Mouse (Mus musculus): Measurements from ENCODE around the gene Adamts14. TPM values are rescaled to one million over a fixed set of nuclear protein-coding genes. Genes with fewer than 3 reads are reported as not detected.
A peak's percentile ranks its signal among the peaks of the same experiment; 100 is the strongest.

Gene Adamts14
- polyA plus RNA-seq, 1 experiment from 2014 or later: 2.0 TPM

- Histone ChIP-seq H3K36me3 (ENCODE audit: insufficient read depth, low read length) (no peaks in the 10 kb centered on the region), H3K9me3 (ENCODE audit: low read length) (no peaks in the 10 kb centered on the region), H3K27ac (ENCODE audit: low read length) (no peak overlapping the region), H3K4me1 (ENCODE audit: insufficient read depth, low read length) (no peaks in the 10 kb centered on the region), H3K9ac (replicated peaks; ENCODE audit: low read length) (no peak overlapping the region), H3K27me3 (ENCODE audit: insufficient read depth, low read length) (no peaks in the 10 kb centered on the region), H3K4me2 (replicated peaks; ENCODE audit: low read depth, low read length) (no peak overlapping the region), H3K4me3 (ENCODE audit: low read length) (no peak overlapping the region)
- WGBS: 63% methylated on average over 7 of the region's 7 CpGs
- no peak for ATAC-seq (ENCODE audit: low FRiP score, low TSS enrichment)
Measured at GRCm38 (mm10) chr10:61160089-61160488, 113.1 kb downstream of the Adamts14 start.

- 0 out of 2 replicates have a peak, but pooled peaks have one; percentile 23 for ATAC-seq (ENCODE audit: low FRiP score, low TSS enrichment)
- H3K4me3 ChIP-seq (ENCODE audit: low read length): no peak overlapping the region
- H3K4me2 ChIP-seq (replicated peaks; ENCODE audit: low read depth, low read length): no peak overlapping the region
- 23% methylated on average over 3 of the region's 3 CpGs for WGBS
- H3K36me3 ChIP-seq (ENCODE audit: insufficient read depth, low read length): no peaks in the 10 kb centered on the region
- H3K27ac ChIP-seq (ENCODE audit: low read length): no peak overlapping the region
- H3K4me1 ChIP-seq (ENCODE audit: insufficient read depth, low read length): no peaks in the 10 kb centered on the region
- no peaks in the 10 kb centered on the region for H3K9me3 ChIP-seq (ENCODE audit: low read length)
- H3K9ac ChIP-seq (replicated peaks; ENCODE audit: low read length): no peak overlapping the region
- no peaks in the 10 kb centered on the region for H3K27me3 ChIP-seq (ENCODE audit: insufficient read depth, low read length)
Measured at GRCm38 (mm10) chr10:61158594-61158993, 114.6 kb downstream of the Adamts14 start.

GRCm38 (mm10) chr10:61156453-61156852 is 116.8 kb downstream of the Adamts14 start:
- WGBS: 92% methylated on average over 2 of the region's 2 CpGs

GRCm38 (mm10) chr10:61155611-61156010 is 117.6 kb downstream of the Adamts14 start:
- Histone ChIP-seq H3K9me3 (ENCODE audit: low read length) (no peaks in the 10 kb centered on the region), H3K27ac (ENCODE audit: low read length) (no peak overlapping the region), H3K36me3 (ENCODE audit: insufficient read depth, low read length) (no peaks in the 10 kb centered on the region), H3K27me3 (ENCODE audit: insufficient read depth, low read length) (no peaks in the 10 kb centered on the region), H3K4me1 (ENCODE audit: insufficient read depth, low read length) (no peaks in the 10 kb centered on the region), H3K9ac (replicated peaks; ENCODE audit: low read length) (no peak overlapping the region), H3K4me2 (replicated peaks; ENCODE audit: low read depth, low read length) (no peak overlapping the region), H3K4me3 (ENCODE audit: low read length) (no peak overlapping the region)
- 80% methylated on average over 3 of the region's 3 CpGs for WGBS
- ATAC-seq (ENCODE audit: low FRiP score, low TSS enrichment): no peak

More at GRCm38 (mm10) chr10:61156453-61156852, 116.8 kb downstream of the Adamts14 start:
- H3K9me3 ChIP-seq (ENCODE audit: low read length): no peaks in the 10 kb centered on the region
- H3K36me3 ChIP-seq (ENCODE audit: insufficient read depth, low read length): no peaks in the 10 kb centered on the region
- no peak overlapping the region for H3K4me2 ChIP-seq (replicated peaks; ENCODE audit: low read depth, low read length)
- H3K4me1 ChIP-seq (ENCODE audit: insufficient read depth, low read length): no peaks in the 10 kb centered on the region
- H3K4me3 ChIP-seq (ENCODE audit: low read length): no peak overlapping the region
- H3K9ac ChIP-seq (replicated peaks; ENCODE audit: low read length): no peak overlapping the region
- H3K27me3 ChIP-seq (ENCODE audit: insufficient read depth, low read length): no peaks in the 10 kb centered on the region
- ATAC-seq (ENCODE audit: low FRiP score, low TSS enrichment): no peak
- H3K27ac ChIP-seq (ENCODE audit: low read length): no peak overlapping the region

- H3K4me2 ChIP-seq (replicated peaks; ENCODE audit: low read depth, low read length): no peak overlapping the region
- no peak overlapping the region for H3K4me3 ChIP-seq (ENCODE audit: low read length)
Measured at GRCm38 (mm10) chr10:61152131-61152530, 121.1 kb downstream of the Adamts14 start.

GRCm38 (mm10) chr10:61150616-61151015 is 122.6 kb downstream of the Adamts14 start:
- no peak overlapping the region for H3K27ac ChIP-seq (ENCODE audit: low read length)
- H3K4me1 ChIP-seq (ENCODE audit: insufficient read depth, low read length): peaks cover 2% of the 10 kb centered on the region; the same call in 1 of the 2 replicates
- ATAC-seq (ENCODE audit: low FRiP score, low TSS enrichment): no peak
- no peaks in the 10 kb centered on the region for H3K9me3 ChIP-seq (ENCODE audit: low read length)
- H3K9ac ChIP-seq (replicated peaks; ENCODE audit: low read length): no peak overlapping the region
- H3K4me2 ChIP-seq (replicated peaks; ENCODE audit: low read depth, low read length): no peak overlapping the region
- no peak overlapping the region for H3K4me3 ChIP-seq (ENCODE audit: low read length)
- H3K27me3 ChIP-seq (ENCODE audit: insufficient read depth, low read length): no peaks in the 10 kb centered on the region
- 14% methylated on average over 6 of the region's 6 CpGs for WGBS
- no peaks in the 10 kb centered on the region for H3K36me3 ChIP-seq (ENCODE audit: insufficient read depth, low read length)

More at GRCm38 (mm10) chr10:61152131-61152530, 121.1 kb downstream of the Adamts14 start:
- Histone ChIP-seq H3K27me3 (ENCODE audit: insufficient read depth, low read length) (no peaks in the 10 kb centered on the region), H3K4me1 (ENCODE audit: insufficient read depth, low read length) (no peaks in the 10 kb centered on the region), H3K9me3 (ENCODE audit: low read length) (no peaks in the 10 kb centered on the region), H3K9ac (replicated peaks; ENCODE audit: low read length) (no peak overlapping the region), H3K27ac (ENCODE audit: low read length) (no peak overlapping the region), H3K36me3 (ENCODE audit: insufficient read depth, low read length) (no peaks in the 10 kb centered on the region)
- ATAC-seq (ENCODE audit: low FRiP score, low TSS enrichment): no peak

GRCm38 (mm10) chr10:61149476-61149875 is 123.8 kb downstream of the Adamts14 start:
- no peaks in the 10 kb centered on the region for H3K36me3 ChIP-seq (ENCODE audit: insufficient read depth, low read length)
- H3K27me3 ChIP-seq (ENCODE audit: insufficient read depth, low read length): no peaks in the 10 kb centered on the region
- 87% methylated on average over 3 of the region's 3 CpGs for WGBS
- no peak overlapping the region for H3K27ac ChIP-seq (ENCODE audit: low read length)
- H3K9ac ChIP-seq (replicated peaks; ENCODE audit: low read length): no peak overlapping the region
- no peak overlapping the region for H3K4me2 ChIP-seq (replicated peaks; ENCODE audit: low read depth, low read length)
- no peak overlapping the region for H3K4me3 ChIP-seq (ENCODE audit: low read length)
- no peak for ATAC-seq (ENCODE audit: low FRiP score, low TSS enrichment)
- H3K9me3 ChIP-seq (ENCODE audit: low read length): no peaks in the 10 kb centered on the region
- H3K4me1 ChIP-seq (ENCODE audit: insufficient read depth, low read length): peaks cover 6% of the 10 kb centered on the region; the same call in 1 of the 2 replicates

- H3K9ac ChIP-seq (replicated peaks; ENCODE audit: low read length): peak within 1 kb of the TSS; percentile 92
- H3K36me3 ChIP-seq (ENCODE audit: insufficient read depth, low read length): no peaks in the 10 kb centered on the region
- peaks cover 6% of the 10 kb centered on the region; the same call in 1 of the 2 replicates for H3K4me1 ChIP-seq (ENCODE audit: insufficient read depth, low read length)
- no peaks in the 10 kb centered on the region for H3K27me3 ChIP-seq (ENCODE audit: insufficient read depth, low read length)
- peak within 1 kb of the TSS; percentile 92 for H3K4me2 ChIP-seq (replicated peaks; ENCODE audit: low read depth, low read length)
- WGBS: under 1% methylated on average over 68 of the region's 82 CpGs
- peak within 1 kb of the TSS; percentile 87 for H3K4me3 ChIP-seq (ENCODE audit: low read length)
- peak; percentile 91 for ATAC-seq (ENCODE audit: low FRiP score, low TSS enrichment)
- no peaks in the 10 kb centered on the region for H3K9me3 ChIP-seq (ENCODE audit: low read length)
- H3K27ac ChIP-seq (ENCODE audit: low read length): peak within 1 kb of the TSS; percentile 94
Measured at GRCm38 (mm10) chr10:61147157-61148040, 125.8 kb downstream of the Adamts14 start, which contains the start of gene Sgpl1. TSS of gene Sgpl1 (minus strand) at chr10:61147703.
